Mouse (Mus musculus): ENCODE data around the gene Agfg1.

The Agfg1 gene

DNA sequence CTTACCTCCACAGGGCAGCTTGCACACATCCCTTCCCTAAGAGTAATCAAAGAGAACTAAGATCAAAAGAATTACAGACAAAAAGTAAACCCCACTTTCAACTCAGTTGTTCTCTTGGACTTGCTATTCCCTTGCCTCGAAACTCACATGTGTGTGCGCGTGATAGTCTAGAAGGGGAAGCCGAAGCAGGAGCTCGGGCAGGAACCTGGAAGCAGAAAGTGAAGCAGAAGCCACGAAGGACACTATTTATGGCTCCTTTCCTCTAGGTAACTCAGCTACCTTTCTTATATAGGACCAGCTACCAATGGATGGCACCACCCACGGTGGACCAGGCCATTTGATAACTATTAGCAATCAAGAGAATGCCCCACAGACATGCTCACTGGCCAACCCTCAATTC lies 13.5 kb upstream of the Agfg1 start:
- no peak for DNase-seq

GRCm38 (mm10) chr1:82826911-82827310 lies 12.4 kb upstream of the Agfg1 start:
- no peak for DNase-seq

DNA sequence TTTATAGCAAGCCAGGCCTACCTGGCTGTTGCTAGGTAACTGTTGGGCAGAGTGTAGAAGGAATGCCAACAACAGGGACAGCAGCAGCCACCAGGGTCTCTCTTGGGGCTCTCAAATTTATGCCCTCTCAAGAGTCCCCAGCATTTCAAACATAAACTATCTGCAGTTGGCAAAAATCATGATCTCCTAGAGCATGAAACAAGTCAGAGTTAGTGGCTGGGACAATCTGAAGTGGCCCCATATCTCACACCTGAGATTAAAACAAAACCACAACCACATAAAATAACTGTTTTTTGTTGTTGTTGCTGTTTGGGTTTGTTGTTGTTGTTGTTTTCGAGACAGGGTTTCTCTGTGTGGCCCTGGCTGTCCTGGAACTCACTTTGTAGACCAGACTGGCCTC lies 8.5 kb upstream of the Agfg1 start:
- DNase-seq: no peak

GRCm38 (mm10) chr1:82831547-82832240 lies 7.6 kb upstream of the Agfg1 start:
- DNase-seq: no peak

DNA sequence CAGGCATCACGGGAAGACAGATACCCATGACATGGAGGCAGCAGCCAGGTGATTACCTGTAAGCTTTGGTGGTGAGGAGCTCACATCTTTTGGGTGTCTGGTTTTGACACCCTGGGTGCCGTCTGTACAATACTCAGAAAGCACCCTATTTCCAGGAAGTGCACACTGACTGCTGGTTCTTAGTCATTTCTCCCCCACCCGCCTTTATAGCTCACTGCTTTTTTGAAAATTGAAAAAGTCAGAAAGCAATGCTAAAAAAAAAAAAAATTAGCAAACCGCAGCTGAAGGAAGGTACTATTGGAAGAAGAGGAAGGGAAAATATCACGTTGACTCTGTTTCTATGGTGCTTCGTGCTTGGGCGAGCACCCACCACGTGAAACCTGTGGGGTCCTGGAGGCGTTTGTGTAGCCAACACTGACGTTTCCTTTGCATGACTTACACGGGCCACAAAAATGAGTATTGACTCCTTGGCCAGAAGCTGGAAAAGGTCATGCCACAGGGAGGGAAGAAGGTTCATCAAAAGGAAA lies 6.7 kb upstream of the Agfg1 start:
- no peak for DNase-seq

DNA sequence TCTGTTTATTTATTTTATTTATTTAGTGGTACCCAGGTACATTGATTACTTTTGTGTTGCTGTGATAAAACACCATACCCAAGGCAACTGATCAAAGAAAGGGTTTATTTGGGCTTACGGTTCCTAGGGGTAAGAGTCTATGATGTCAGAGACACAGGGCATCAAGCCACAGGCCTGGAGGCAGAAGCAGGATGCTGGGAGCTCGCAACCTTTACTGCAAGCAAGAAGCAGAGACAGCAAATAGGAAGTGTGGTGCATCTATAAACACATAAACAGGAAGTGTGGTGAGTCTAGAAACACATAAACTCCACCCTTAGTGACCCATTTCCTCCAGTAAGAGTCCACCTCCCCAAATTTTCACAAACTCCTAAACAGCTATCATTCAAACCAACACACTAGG lies 5.8 kb upstream of the Agfg1 start:
- no peak for DNase-seq

DNA sequence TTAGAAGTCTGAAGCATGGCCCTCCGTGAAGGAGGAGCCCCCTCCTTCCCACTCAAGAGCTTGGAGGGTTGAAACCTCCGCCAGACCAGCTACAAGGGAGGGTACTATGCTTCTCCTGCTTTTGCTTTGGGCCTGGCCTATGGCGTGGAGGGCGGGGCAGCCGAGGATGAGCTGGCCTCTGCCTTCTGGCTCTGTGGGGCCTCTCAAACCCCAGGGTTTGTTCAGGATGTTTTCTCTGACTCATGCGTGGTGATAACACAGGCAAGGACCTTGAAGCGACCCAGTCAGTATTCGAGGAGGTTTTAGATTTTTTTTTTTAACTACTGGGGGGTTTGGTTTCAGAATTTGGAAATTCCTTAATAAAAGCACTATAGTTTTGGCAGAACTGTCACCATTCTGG lies 4.7 kb upstream of the Agfg1 start:
- no peak for DNase-seq

- no peak for DNase-seq
Observed at GRCm38 (mm10) chr1:82836342-82837217, 2.7 kb upstream of the Agfg1 start.

DNA sequence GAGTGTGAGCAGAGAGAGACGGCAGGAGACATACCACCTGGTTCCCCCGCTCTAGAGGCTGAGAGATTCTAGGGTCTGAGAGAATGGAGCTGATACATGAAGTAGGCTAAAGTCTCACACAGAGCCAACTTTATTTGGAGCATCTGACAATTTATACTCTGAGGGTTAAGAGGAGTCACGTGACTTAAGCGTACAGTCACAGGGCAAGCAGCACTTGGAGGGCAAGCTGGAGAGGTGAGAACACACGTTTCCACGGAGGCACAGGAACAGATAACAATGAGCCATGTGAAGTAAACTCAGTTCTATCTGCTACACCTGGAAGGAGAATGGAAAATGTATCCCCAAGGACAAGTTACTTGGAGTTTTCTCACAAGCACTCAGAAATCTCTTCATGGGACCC lies 1.7 kb upstream of the Agfg1 start:
- DNase-seq: no peak

DNA sequence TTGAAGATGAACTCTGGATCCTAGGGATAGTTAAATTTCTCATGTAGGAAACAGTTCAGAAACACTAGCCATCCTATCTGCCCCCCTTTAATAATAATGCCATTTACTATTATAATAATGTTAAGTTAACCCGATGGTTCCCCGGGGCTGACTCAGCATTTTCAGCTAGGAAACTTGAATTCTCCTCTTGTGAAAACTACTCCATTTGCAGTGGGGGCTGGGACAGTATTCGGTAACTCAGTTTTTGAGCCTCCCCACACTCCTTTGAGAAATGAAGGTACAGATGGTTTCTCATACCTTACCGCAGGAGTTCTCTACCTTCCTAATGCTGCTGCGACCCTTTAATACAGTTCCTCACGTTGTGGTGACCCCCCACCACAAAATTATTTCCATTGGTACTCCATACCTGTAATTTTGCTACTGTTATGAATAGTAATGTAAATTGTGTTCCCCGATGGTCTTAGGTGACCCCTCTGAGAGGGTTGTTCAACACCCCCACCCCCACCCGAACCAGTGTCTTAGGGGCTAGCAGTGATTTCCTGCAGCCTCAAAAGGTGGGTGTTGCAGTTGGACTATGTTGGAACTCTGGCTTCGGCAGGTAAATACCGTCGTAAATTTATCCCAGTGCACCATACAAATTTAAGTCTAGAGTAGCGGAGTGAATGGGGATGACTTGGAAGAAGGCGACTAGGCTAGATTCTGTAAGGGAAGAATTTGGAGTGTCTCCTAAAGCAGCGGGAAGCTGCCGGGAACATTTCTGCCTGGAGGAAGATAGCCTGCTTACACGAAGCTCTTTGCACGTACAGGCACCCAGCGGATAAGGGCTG lies 601 bp upstream of the Agfg1 start:
- peak; percentile 12 for DNase-seq

DNA sequence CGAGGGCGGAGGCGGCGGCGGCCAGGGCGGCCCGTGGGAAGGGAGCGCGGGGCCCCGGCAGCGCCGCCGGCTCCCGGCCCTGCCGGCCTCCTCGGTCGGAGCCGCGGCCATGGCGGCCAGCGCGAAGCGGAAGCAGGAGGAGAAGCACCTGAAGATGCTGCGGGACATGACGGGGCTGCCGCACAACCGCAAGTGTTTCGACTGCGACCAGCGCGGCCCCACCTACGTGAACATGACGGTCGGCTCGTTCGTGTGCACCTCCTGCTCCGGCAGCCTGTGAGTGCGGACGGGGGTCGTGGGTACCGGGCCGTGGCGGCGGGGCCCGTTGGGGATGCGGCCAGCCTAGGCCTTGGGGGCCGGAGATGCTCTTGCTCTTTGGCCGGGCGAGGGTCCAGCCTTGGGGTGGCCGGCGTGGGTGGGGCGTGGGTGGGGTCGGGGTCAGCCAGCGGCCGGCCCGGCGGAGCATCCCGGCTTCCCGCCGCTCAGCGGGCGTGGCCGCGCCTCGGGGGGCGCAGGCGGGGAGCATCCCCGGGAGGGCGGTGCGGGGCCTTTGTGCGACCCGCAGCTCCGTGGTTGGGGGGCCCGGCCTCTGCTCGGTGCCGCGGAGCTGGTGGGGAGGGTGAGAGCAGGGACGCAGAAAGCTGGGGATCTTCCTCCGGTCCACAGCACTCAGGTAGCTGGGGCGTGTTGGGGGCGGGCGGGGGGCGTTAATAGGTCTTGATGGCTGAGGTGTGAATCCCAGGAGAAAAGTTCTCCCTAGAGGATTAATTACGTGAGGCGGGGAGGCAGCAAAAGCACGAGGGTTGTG lies 535 bp downstream of the Agfg1 start:
- no peak for DNase-seq

DNA sequence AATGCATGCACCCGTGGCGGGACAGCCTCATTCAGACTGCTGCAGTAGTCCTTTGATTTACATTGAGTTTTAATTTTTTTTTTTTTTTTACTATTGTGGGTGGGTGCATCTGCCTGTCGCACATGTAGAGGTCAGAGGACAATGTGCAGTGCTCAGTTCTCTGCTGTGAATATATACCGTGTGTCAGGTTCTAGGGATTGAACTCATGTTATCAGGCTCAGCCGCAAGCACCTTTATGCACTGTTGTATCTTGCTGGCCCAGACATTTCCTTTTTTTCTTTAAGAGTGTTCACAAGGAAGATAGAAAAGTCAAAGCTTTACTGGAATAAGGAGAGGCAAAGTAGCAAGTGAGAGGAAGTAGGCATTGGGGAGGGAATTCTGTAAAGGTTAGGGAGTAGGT lies 16.4 kb downstream of the Agfg1 start:
- DNase-seq: no peak

GRCm38 (mm10) chr1:82858236-82858635 lies 19.0 kb downstream of the Agfg1 start:
- DNase-seq: no peak

GRCm38 (mm10) chr1:82860391-82860790 lies 21.1 kb downstream of the Agfg1 start:
- DNase-seq: no peak

DNA sequence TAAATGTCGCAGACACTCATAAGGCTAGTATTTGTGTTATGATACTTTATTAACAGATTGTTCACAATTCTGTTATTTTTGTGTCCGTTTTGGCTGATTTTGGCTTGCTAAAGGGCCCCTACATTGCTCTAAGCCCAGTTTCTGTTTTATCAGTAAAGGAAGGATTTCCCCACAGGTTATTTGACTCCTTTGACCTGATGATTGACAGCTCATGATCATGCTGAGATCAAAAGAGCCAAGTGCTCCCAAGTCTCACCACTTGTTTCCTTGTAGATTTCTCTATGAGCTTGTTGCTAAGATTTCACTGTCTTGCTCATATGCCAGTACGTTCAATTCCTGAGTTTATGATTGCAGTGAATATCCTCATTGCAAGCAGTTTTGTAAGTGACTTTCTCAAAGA lies 30.9 kb downstream of the Agfg1 start:
- no peak for DNase-seq

GRCm38 (mm10) chr1:82879172-82879571 lies 39.9 kb downstream of the Agfg1 start:
- no peak for DNase-seq

DNA sequence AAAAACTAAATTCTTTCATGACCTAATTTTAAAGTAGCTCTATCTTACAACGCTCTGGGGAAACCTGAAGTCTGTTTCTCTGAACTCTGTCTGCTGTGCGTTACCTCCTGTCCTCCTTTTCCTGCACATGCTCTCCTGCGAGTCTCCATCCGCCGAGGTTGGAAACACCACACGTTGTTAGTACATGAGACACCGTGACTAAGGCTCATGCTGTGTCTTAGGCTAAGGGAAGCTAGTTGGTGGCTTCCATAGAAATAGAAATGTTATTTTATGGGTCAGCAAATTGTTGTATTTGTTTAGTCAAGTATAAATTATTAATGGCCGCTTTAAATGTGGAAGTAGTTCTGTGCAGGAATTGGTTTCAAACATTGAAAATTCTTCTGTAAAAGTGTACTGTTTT lies 40.9 kb downstream of the Agfg1 start:
- DNase-seq: no peak

- no peak for DNase-seq
Observed at GRCm38 (mm10) chr1:82893269-82893668, 54.0 kb downstream of the Agfg1 start.

GRCm38 (mm10) chr1:82900567-82900966 lies 61.3 kb downstream of the Agfg1 start:
- DNase-seq: no peak

GRCm38 (mm10) chr1:82901201-82901600 lies 61.9 kb downstream of the Agfg1 start:
- no peak for DNase-seq

DNA sequence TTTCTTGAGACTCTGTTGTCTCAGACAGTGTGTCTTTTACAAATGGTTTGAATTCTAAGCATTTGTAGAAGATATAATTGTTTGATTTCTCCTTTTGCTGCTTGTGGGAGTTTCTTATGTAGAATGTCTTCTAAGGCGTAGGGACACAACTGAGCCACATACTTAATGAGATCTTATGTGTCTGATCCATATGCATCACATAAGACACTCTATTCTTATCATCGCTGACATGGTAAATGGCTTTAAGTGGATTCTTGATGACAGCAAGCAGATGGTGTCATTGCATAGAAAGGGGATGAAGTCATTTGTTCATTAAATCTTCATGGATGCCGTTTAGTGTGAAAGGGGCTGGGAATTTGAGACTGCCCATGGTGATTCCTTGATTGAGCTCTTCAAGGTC lies 66.6 kb downstream of the Agfg1 start:
- DNase-seq: no peak

DNA sequence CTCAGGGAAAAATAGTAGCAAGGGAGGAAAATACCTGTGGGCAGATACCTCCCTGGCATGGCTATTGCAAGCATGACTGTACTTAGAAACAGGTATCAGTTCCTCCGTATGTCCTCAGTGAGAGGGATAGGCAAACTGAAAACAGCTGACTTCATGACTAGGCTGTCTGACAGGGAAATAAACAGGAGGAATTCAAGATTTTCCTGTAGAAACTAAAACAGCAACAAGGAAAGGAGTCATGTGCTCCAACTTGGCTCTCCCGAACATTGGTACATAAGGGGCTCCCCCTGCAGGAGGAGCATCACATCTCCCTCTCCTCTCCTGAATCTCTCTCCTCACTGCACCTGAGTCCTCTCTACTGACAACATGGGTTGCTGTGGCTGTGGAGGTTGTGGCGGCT lies 73.7 kb downstream of the Agfg1 start, which contains the start of gene A030005L19Rik:
A030005L19Rik (plus strand) TSS at position 301 of the 400 bp plus-strand sequence.
- DNase-seq: no peak
